Mouse (Mus musculus) heart, embryonic 14.5 days (tissue): ENCODE results near the gene Slamf7. TPM values are rescaled to one million over a fixed set of nuclear protein-coding genes. Genes with fewer than 3 reads are reported as not detected.

Experiments used
- ATAC-seq: fragments of 200-750 bp; cut with Nextera tagmentation; 2 replicates; pipeline ENCODE4 v1.8.0; 2017; ENCODE audit warnings: low read depth, moderate TSS enrichment; ENCODE audit not compliant: insufficient number of reproducible peaks, insufficient read depth, low FRiP score
- H3K27ac ChIP-seq, 2 experiments: fragments of 200-500 bp in 1 of 2; fragments of 300-500 bp in 1 of 2; sonication (generic) in 1 of 2; replicated peaks in 1 of 2; 2 replicates each; pipeline ENCODE4 v1.5.1; 2012 to 2014; ENCODE audit warnings: low read depth in 2 of 2, low read length in 2 of 2, control low read depth in 1 of 2, mild to moderate bottlenecking in 1 of 2, mixed read lengths in 1 of 2; ENCODE audit not compliant: control insufficient read depth in 1 of 2, insufficient read depth in 1 of 2
- H3K27me3 ChIP-seq: fragments of 300-500 bp; sonication (generic); 2 replicates; pipeline ENCODE4 v1.6.1; 2014; ENCODE audit warnings: mild to moderate bottlenecking, low read length, control low read depth; ENCODE audit not compliant: control insufficient read depth, insufficient read depth
- H3K36me3 ChIP-seq: fragments of 300-500 bp; sonication (generic); 2 replicates; pipeline ENCODE4 v1.6.1; 2014; ENCODE audit warnings: mild to moderate bottlenecking, control low read depth, low read length, mixed read lengths; ENCODE audit not compliant: control insufficient read depth, insufficient read depth
- H3K4me1 ChIP-seq, 2 experiments: fragments of 200-500 bp in 1 of 2; fragments of 300-500 bp in 1 of 2; sonication (generic) in 1 of 2; 2 replicates each; pipeline ENCODE4 v1.6.1; 2012 to 2014; ENCODE audit warnings: low read length in 2 of 2, control low read depth in 1 of 2, mixed read lengths in 1 of 2; ENCODE audit not compliant: control insufficient read depth in 2 of 2, insufficient read depth in 2 of 2
- H3K4me2 ChIP-seq: fragments of 300-500 bp; sonication (generic); 2 replicates; pipeline ENCODE4 v1.6.1; 2014; ENCODE audit warnings: mild to moderate bottlenecking, low read length
- H3K4me3 ChIP-seq, 2 experiments: fragments of 200-500 bp in 1 of 2; fragments of 300-500 bp in 1 of 2; sonication (generic) in 1 of 2; 2 replicates each; pipeline ENCODE4 v1.5.1; 2012 to 2014; ENCODE audit warnings: low read length in 2 of 2, mild to moderate bottlenecking in 2 of 2, control low read depth in 1 of 2, low read depth in 1 of 2, moderate library complexity in 1 of 2; ENCODE audit not compliant: control insufficient read depth in 1 of 2, insufficient read depth in 1 of 2
- H3K9ac ChIP-seq: fragments of 300-500 bp; sonication (generic); 2 replicates; pipeline ENCODE4 v1.6.1; 2014; ENCODE audit warnings: mild to moderate bottlenecking, low read length
- H3K9me3 ChIP-seq: fragments of 300-500 bp; sonication (generic); 2 replicates; pipeline ENCODE4 v1.6.1; 2016; ENCODE audit warnings: low read length, control low read depth; ENCODE audit not compliant: control insufficient read depth
- WGBS: fragments of 180-500 bp; shearing (Covaris S2); extraction: QIAGEN DNeasy Blood & Tissue Kit; methylation state at CpG from one replicate; pipeline ENCODE4 v1.1.7; 2014; 5-methylcytosine and 5-hydroxymethylcytosine counted together
- microRNA-seq: library from miRNA; unstranded; fragments of <30 nt; microRNA quantifications from one replicate; pipeline ENCODE4, GENCODE M21; 2016
- polyA plus RNA-seq: library from polyadenylated mRNA; unstranded; fragments of >200 nt; fragmentation: Nextera tagmentation; extraction: Ambion mirVana; gene quantifications from 2 replicates; pipeline ENCODE4 v1.2.1, GENCODE M21; 2014

Gene Slamf7
- polyA plus RNA-seq, 1 experiment from 2014 or later = not detected

GRCm38 (mm10) chr1:171604686-171605085 is 48.1 kb downstream of the Slamf7 start:
- H3K36me3 ChIP-seq = no peaks in the 10 kb centered on the region
- H3K27ac ChIP-seq = no peak overlapping the region
- WGBS = 75% methylated on average over 3 of the region's 3 CpGs
- no peak overlapping the region for H3K4me2 ChIP-seq
- no peak for ATAC-seq
- no peaks in the 10 kb centered on the region for H3K9me3 ChIP-seq
- H3K27me3 ChIP-seq = no peaks in the 10 kb centered on the region
- no peaks in the 10 kb centered on the region for H3K4me1 ChIP-seq
- H3K4me3 ChIP-seq = no peak overlapping the region
- no peak overlapping the region for H3K9ac ChIP-seq

DNA sequence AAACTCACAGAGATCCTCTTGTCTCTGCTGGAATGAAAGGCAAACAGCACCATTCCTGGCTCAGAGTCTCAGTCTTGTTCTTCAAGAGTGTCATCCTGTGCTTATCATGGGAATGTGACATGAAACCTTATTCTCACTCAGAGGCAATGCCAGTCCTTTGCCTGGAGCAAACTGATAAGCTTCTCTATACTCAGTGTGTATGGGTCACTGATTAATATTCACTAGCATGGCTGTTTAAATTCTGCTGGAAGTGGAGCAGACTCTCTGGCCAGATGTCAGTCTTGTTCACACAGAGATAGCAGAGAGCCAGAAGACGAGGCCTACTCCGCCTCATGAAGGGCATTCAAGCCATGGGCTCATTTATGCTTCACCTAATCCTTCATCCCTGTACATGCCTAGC is 68.3 kb downstream of the Slamf7 start:
- WGBS = 45% methylated on average over 2 of the region's 2 CpGs

More for the DNA sequence above, 68.3 kb downstream of the Slamf7 start:
- H3K4me2 ChIP-seq = no peak overlapping the region
- no peak overlapping the region for H3K27ac ChIP-seq
- ATAC-seq = no peak
- no peaks in the 10 kb centered on the region for H3K9me3 ChIP-seq
- H3K9ac ChIP-seq = no peak overlapping the region
- H3K27me3 ChIP-seq = peaks cover 3% of the 10 kb centered on the region; the same call in 1 of the 2 replicates
- H3K4me3 ChIP-seq = no peak overlapping the region
- H3K36me3 ChIP-seq = no peaks in the 10 kb centered on the region
- H3K4me1 ChIP-seq = no peaks in the 10 kb centered on the region

Small RNAs within 50 kb of the gene (microRNA-seq; reads per million reads assigned to microRNA genes)
- gene Mir7683 = not detected

Other genes starting within 250 kb of the Slamf7 start
- 46.7 and 58.5 TPM in 2 replicates for gene Usf1, start 241.7 kb downstream of the Slamf7 start, polyA plus RNA-seq
- gene Tstd1, start 234.2 kb downstream of the Slamf7 start, polyA plus RNA-seq = 1.5 and 2.1 TPM in 2 replicates
- 70.9 and 74.7 TPM in 2 replicates for gene F11r, start 215.5 kb downstream of the Slamf7 start, polyA plus RNA-seq
- 12.9 and 14.4 TPM in 2 replicates for gene Alyref2, start 149.6 kb downstream of the Slamf7 start, polyA plus RNA-seq
- not detected in 2 replicates for gene Itln1, start 117.7 kb downstream of the Slamf7 start, polyA plus RNA-seq
- gene Cd244a, start 93.8 kb downstream of the Slamf7 start, polyA plus RNA-seq = 0.09 TPM in 1 of 2 replicates, not detected in the other
- gene Ly9, start 45.6 kb downstream of the Slamf7 start, polyA plus RNA-seq = 0.23 TPM in 1 of 2 replicates, not detected in the other
- 1.7 and 3.7 TPM in 2 replicates for gene Cd48, start 29.0 kb upstream of the Slamf7 start, polyA plus RNA-seq
- gene Slamf1, start 114.1 kb upstream of the Slamf7 start, polyA plus RNA-seq = 0.16 and 0.19 TPM in 2 replicates
- gene Cd84, start 186.7 kb upstream of the Slamf7 start, polyA plus RNA-seq = 2.0 and 2.1 TPM in 2 replicates
- gene Gm10521, start 242.6 kb upstream of the Slamf7 start, polyA plus RNA-seq = not detected in 2 replicates